Mouse (Mus musculus) yolk sac, embryonic 10.5 days (tissue): Measurements from ENCODE around the gene Cdkn2a.

Experiments
- DNase-seq: peaks from one replicate; pipeline ENCODE4 v3.0.0-alpha.2; 2017; ENCODE audit warnings: low spot score

The Cdkn2a gene

GRCm38 (mm10) chr4:89294486-89295440 is at the start of gene Cdkn2a:
TSS of gene Cdkn2a (minus strand) at chr4:89294653.
- peak; percentile 84 for DNase-seq

DNA sequence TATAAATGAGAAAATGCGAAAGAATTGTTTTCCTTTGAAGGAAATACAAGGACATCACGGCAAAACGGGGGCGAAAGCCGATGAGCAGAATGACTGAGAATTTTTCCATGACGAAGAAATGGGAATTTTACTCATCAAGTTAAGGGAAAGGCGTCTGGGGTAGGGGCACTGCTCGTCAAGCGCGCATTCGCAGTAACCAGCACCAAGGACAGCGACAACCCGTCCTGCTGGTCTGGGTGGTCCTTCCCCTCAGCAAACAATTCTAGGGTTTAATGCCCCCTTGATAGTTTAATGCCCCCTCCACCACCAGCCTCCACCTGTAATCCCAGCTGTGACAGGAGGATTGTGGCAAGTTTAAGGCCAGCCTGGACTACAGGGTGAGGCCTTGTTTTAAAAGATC is 19.0 kb upstream of the Cdkn2a start:
- DNase-seq = no peak

GRCm38 (mm10) chr4:89310491-89311254 is 16.2 kb upstream of the Cdkn2a start, which contains the start of gene Cdkn2b:
TSS of gene Cdkn2b (minus strand) at chr4:89311039.
- peak; percentile 91 for DNase-seq

GRCm38 (mm10) chr4:89309996-89310395 is 15.5 kb upstream of the Cdkn2a start:
- DNase-seq = no peak

DNA sequence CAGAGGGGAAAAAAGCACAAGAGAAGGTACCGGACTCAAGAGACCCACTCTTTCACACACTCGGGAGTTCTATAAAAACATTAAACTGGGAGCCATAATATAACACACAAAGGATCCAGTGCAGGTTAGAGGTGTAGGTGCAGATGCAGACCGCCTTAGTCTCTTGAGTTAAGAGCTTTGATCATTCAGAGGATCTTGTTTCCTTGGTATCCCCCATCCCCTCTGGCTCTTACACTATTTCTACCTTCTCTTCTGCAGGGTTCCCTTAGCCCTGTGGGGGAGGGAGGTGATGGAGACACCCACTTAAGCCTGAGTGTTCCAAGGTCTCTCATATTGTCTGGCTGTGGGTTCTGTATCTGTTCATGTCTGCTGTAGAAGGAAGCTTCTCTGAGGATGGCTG is 13.5 kb upstream of the Cdkn2a start:
- DNase-seq = no peak

- DNase-seq = no peak
Observed at GRCm38 (mm10) chr4:89306798-89307365, 12.4 kb upstream of the Cdkn2a start.

- no peak for DNase-seq
Observed at GRCm38 (mm10) chr4:89305691-89306090, 11.2 kb upstream of the Cdkn2a start.

DNA sequence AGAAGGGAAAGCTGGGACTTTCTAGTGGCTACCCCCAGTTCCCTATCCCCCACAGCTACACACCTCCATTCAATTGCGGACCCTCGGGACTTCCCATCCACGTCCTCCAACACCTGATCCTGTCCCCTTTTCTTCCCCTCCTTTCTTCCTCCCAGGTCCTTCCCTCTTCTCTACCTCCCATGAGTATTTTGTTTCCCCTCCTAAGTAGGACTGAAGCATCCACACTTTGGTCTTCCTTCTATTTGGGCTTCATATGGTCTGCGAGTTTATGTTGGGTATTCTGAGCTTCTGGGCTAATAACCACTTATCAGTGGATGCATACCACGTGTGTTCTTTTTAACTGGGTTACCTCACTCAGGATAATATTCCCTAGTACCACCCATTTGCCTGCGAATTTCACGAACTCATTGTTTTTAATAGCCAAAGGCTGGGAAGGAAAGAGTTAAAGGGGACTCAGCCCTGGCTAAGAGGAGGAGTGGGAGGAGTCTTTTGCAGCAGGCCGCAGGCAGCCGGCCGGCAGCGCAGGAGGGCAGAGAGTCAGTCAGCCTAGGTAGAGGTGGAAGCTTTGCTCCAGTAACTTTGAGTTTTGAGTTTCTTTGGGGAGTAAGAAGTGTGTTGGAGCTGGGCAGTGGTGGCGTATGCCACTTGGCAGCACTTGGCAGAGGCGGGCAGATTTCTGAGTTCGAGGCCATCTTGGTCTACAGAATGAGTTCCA is 9.0 kb upstream of the Cdkn2a start:
- no peak for DNase-seq

DNA sequence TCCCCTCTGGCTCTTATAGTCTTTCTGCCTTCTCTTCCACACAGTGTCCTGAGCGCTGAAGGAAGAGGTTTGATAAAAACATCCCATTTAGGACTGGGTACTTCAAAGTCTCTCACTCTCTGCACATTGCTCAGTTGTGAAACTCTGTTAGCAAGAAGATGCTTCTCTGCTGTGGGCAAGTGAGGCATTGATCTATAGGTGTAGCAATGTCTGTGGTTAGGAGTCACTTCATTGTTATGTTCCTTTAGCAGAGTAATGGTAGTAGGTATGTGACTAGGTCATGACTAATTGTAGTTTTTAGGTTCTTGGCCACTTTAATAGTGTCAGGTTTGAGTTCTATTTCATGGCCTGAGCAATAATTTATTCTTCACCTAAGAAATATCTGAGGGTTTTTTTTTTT is 7.7 kb upstream of the Cdkn2a start:
- DNase-seq = no peak

DNA sequence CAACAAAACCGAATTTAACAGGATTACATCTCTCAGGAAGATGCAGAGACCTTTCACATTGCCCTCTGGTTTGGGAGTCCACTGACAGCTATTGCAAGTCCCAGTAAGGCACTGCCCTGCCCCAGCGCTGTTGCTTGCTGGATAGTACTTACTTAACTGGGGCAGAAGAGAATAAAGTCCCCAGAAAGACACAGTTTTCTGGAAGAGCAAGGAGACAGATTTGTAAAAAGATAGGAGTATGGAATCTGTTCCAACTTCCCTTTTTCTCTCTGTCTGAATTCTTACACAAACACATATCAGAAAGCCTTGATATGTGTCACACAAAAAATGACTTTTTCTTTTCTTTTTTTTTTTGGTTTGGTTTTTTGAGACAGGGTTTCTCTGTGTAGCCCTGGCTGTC is 5.3 kb upstream of the Cdkn2a start:
- DNase-seq = no peak

- peak; percentile 56 for DNase-seq
Observed at GRCm38 (mm10) chr4:89295441-89296220, 1.2 kb upstream of the Cdkn2a start.

DNA sequence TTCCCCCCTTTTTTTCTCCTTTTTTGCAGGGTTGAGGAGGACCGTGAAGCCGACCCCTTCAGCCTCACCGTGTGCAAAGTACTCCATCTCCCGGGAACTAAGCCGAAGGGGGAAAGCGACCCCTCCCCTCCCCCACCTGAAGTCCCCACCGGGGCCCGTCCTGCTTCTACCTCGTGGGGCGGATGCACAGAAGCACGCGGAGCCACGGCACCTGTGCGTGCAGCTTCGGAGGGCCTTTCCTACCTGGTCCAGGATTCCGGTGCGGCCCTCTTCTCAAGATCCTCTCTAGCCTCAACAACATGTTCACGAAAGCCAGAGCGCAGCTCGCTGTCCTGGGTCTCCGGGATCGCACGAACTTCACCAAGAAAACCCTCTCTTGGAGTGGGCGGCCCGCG is 365 bp downstream of the Cdkn2a start:
- no peak for DNase-seq

DNA sequence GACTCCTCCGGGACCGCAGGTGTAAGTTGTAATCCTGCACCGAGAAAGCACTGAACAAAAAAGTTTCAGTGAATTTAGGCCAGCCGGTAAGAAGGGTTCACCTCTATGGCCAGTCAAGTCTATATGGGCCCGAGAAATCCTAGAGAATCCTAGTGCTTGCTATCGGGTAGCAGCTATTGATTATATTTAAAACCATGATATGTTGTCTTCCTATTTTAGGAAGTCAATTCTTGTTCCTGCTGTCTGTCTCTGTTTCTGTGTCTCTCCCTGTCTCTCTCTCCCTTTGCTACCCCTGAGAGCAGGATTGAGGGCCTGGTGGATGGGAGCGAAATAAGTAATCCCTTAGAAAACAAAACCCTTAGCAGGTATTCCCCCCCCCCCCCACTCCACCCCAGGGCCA is 937 bp downstream of the Cdkn2a start:
- no peak for DNase-seq

- DNase-seq = no peak
Observed at GRCm38 (mm10) chr4:89289028-89289427, 5.4 kb downstream of the Cdkn2a start.

DNA sequence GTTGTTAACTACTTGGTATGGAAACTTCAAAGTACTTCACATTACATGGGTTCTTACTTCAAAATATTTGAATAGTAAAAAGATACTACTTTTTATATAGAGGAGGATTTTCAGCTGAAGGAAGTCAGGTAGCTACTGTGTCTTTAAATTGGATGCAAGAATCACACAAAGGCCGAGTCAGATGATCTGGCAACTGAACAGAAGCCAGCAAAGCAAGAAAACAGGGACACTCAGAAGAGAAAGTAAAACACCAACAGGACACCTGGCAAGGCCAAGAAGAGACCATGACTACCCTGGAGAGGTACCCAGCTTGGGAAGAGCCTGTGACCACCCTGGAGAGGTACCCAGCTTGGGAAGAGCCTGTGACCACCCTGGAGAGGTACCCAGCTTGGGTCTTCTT is 7.9 kb downstream of the Cdkn2a start:
- DNase-seq = no peak

GRCm38 (mm10) chr4:89285688-89286087 is 8.8 kb downstream of the Cdkn2a start:
- no peak for DNase-seq

- DNase-seq = no peak
Observed at GRCm38 (mm10) chr4:89282661-89283060, 11.8 kb downstream of the Cdkn2a start.

DNA sequence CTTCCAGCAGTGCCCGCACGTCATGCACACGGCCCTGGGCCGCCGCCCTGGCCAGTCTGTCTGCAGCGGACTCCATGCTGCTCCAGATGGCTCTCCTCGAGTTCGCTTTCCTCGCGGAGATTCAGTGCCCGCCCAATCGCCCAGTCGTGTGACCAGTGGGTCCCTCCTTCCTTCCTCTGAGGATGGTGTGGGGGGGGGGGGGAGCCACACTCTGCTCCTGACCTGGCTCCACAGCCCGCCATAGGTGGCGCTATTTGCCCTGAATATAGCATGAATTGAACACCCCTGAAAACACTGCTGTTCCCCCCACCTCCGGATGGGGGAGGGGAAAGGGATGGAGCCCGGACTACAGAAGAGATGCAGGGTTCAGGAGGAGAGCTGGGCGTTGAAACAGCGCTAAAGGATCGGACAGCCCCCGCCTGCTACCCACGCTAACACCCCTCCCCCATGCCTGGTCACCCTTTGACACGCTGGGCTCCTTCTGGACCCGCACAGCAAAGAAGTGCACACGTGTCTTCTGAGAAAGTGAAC is 12.4 kb downstream of the Cdkn2a start:
- no peak for DNase-seq

- DNase-seq = no peak
Observed at GRCm38 (mm10) chr4:89281236-89281635, 13.2 kb downstream of the Cdkn2a start.

- DNase-seq = no peak
Observed at GRCm38 (mm10) chr4:89279641-89280040, 14.8 kb downstream of the Cdkn2a start.

DNA sequence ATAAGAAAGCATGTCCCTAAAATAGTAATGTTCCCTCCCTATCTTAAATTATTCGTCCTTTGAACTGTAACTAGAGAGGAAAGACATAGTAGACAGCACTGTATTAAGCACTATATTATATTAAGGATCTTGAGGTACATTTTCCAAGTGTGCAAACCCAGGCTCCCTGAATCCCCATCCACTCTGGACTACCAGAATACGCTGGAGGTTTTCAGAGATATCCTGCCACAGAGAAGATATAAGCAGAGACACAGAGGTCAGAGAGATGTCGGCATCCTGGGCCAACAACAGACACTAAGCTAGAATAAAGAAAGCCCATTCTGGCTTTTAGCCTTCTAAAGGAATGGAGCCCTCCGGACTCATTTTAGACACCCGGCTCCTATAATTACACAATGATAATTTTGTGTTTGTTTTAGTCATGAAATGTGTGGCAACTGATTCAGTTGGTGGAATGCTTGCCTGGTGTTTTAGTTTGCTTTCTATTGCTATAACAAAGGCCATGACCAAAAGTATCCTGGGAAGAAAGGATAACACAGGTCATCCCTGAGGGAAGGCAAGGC is 17.0 kb downstream of the Cdkn2a start:
- no peak for DNase-seq
